Mouse (Mus musculus) layer of hippocampus, adult 11-12 months (tissue): ENCODE measurements at regions not wholly inside any gene's neighbourhood (a gene's known extent, or its start where the extent isn't known, plus 50 kb on each side); places are given as distances from the start of the nearest gene placed in this dataset.
"Not testable (repeated sequence)": the region's sequence is repeated elsewhere in the genome, so short reads cannot be mapped to it uniquely, and the experiment has no call there.

Source experiments
- DNase-seq: peaks from one replicate; pipeline ENCODE4 v3.0.0; 2022; ENCODE audit warnings: low spot score

DNA sequence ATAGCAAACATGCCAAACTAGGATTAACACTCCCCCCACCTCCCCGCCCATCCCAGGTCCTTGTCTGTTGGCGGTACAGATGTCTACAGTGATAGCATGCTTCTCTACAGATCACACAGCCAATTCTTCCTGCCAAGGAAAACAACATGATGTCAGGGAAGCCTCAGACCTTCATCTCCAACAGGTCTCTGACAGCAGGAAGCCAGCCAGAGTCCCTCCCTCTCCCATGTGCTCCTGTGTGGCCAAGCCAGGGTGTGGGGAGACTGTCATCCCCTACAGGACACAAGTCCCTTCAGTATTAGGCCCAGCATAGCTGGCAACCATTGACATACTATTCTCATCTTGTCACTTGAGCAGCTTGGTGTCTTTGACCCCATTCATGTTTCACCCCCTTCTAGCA, 568.8 kb upstream of the Arid1b start:
- DNase-seq: no peak

GRCm38 (mm10) chr17:4429036-4429435, 565.1 kb upstream of the Arid1b start:
- DNase-seq: no peak

GRCm38 (mm10) chr17:4445606-4446005, 548.5 kb upstream of the Arid1b start:
- no peak for DNase-seq

DNA sequence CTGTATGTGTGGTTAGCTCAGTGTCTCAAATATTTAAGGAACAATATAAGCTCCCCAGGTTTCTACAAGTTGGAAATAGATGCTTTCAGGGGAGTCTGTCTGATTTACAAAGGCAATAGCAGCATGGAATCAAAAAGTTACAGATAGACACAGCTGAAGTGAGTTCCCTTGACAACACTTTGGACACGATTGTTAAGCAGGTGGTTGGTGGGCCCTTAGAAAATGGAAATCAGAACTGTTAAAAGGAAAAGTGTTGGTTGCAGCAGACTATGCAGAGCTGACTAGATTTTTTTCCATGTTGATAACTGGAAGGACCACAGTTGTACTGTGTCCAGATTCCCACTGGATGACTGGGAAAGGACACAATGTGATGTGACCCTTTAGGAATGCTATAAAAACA, 536.6 kb upstream of the Arid1b start:
- peak; percentile 44 for DNase-seq

DNA sequence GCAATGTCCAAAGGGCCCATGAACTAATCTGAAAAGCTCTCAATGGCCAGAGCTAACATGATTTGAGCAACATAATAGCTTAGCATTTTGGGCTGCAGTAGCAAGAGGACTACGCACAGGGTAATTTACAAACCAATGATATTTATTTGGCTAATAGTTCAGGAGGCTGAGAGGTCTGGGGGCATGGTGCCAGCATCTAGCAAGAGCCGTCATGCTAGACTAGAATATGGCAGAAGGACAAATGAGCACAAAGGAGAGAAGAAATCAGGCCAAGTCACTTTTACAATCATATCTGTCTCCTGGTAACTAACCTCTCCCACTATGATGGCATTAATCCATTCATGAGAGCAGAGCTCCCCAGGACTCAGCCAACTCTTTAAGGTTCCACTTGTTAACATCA, 532.6 kb upstream of the Arid1b start:
- no peak for DNase-seq

- no peak for DNase-seq
These were observed 529.7 kb upstream of the Arid1b start for GRCm38 (mm10) chr17:4464286-4464880.

- DNase-seq: no peak
These were observed 528.4 kb upstream of the Arid1b start for GRCm38 (mm10) chr17:4465741-4466140.

DNA sequence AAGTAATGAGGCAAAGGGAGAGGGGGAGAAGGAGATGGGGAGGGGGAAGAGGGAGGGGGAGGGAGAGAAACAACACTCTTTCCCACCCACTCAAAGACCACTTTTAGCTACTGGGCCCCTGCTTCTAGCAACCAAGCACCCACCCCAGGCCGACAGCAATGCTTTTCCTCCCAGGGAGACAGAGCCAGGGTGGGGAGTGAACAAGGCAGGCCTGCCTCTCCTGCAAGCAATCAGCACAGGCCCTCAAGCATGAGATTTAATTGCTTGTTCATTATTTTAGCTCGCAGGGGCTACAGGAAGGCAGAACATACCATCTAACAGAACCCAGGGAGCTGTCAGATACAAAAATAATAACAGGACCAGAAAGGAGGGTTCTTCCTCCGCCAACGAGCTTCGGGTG, 521.7 kb upstream of the Arid1b start:
- no peak for DNase-seq

DNA sequence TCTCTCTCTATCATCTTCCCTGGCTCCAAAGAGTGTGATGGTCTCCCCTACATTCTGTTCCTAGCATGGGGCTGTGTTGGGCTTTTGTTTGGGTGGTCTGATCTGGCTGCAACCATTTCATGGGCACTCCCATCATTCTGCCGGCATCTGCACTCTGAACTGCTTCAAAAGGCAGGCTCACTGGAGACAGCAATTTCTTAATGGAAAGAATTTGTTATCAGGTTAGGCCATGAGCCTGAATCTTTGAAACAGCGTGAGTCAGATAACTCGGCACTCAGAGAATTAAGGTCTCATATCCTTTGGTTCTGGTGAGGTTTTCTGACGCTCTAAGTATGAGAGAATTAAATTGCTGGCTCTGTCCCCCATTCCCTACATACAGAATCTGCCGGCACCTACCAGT, 519.8 kb upstream of the Arid1b start:
- no peak for DNase-seq

- DNase-seq: no peak
These were observed 518.5 kb upstream of the Arid1b start for GRCm38 (mm10) chr17:4475665-4476064.

- DNase-seq: no peak
These were observed 499.7 kb upstream of the Arid1b start for GRCm38 (mm10) chr17:4494392-4494791.

GRCm38 (mm10) chr17:4500504-4500903, 493.6 kb upstream of the Arid1b start:
- no peak for DNase-seq

DNA sequence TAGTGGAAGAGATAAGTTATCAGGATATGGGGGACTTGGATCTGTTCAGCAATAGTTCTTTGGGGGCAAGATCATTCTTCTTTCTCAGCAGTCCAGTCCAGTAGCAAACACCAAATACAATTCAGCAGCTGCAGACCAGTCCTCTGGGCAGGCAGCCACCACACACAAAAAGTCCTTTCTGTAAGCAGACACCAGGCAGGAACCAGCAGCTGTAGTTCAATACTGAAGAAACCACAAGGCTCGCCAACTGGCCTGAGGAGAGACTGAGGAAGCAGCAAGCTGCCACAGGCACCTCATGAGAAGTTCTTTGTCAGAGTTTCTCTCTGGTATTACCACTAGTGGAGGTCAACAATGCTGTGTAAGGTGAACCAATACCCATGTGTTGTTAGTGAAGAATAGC, 493.1 kb upstream of the Arid1b start:
- no peak for DNase-seq

GRCm38 (mm10) chr17:4504951-4505350, 489.2 kb upstream of the Arid1b start:
- no peak for DNase-seq

DNA sequence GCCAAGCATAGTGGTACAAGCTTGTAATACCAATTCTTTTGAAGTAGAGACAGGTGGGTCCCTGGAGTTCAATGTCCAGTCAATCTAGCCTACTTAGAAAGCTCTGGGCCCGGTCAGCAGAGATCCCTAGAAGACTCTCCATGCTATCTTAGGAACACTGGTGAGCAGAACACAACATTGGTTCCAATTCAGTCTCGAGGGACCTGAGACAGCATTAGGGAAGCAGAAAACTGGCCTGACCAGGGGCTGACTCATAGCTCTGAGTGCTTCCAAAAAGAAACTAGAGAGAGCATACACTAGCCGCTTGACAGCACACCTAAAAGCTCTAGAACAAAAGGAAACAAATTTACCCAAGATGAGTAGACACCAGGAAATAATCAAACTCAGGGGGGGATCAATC, 484.6 kb upstream of the Arid1b start:
- no peak for DNase-seq

GRCm38 (mm10) chr17:4516141-4516540, 478.0 kb upstream of the Arid1b start:
- DNase-seq: peak; percentile 66

DNA sequence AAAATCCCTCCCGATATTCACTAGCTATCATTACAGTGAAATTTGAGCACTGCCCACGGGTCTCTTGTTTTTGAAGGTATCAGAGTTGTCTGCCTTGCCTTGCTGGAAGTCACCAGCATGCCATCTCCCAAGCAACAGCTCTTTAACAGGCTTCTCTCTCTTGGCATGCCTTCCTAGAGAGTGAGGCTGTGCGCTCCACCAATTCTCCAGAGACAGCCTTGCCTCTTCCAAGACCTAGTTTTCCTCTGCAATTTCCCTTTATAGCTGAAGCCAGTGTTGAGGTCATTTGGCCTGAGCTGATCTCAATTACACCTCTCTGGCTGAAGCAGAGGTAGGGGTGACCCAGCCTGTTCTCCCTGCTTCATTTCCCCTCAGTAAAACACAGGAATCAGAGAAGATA, 477.3 kb upstream of the Arid1b start:
- peak; percentile 33 for DNase-seq

GRCm38 (mm10) chr17:4521031-4521430, 473.1 kb upstream of the Arid1b start:
- no peak for DNase-seq

- no peak for DNase-seq
These were observed 467.7 kb upstream of the Arid1b start for GRCm38 (mm10) chr17:4526466-4526865.

DNA sequence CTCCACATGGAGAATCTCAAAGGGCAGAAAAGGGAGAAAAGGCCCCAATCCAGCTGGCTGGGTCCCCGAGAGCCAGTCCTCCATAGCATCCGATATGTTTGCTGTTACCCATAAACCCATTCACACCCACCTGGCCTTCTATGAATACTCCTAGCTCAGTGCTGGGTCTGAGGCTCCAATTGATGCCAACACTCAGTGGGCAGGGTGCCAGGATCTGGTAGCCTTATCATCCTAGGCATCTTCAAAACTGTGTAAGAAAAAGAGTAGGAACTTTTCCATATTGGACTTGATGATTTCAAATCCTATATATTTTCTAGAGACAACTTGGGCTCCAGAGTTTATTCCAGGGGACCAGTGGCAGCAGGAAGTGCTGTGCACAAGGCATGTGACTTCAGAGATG, 462.0 kb upstream of the Arid1b start:
- no peak for DNase-seq

- DNase-seq: no peak
These were observed 453.7 kb upstream of the Arid1b start for GRCm38 (mm10) chr17:4540435-4540834.

GRCm38 (mm10) chr17:4541020-4541743, 452.9 kb upstream of the Arid1b start:
- peak; percentile 18 for DNase-seq

DNA sequence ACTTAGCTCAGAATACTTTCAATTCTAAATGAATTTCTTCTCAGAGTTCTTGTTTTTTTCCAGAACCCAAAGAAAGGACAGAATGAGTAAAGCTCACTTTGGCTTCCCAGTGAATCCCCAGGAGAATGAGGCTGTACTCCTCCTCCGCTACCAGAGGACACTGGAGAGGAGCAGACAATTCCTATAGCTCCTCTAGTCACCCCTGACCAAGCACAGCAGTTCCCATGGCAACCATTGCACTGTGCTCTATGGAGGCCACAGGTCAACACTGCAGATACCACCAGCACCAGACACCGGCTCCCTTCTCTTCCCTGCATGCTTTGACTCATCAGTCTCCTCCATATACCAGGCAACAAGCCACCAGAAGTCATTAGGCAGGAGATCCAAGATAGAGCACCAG, 447.6 kb upstream of the Arid1b start:
- DNase-seq: no peak

DNA sequence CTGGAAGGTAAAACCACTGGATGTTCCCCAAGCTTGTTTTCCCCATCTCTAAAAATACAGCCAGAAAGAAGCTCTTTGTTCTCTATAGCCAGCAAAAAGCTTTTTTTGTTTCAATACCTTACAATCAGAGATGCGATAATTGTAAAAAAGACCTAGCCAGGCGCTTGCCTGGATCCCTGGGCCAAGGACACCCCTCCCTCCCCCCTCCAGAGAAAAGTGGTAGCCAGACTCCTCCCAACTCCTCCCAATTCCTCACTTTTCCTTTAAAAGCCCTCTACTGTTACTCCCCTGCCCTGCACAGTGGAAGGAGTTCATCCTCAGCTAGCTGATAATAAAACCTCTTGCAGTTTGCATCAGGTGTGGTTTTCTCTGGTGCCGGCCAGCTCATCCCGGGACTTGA, 441.1 kb upstream of the Arid1b start:
- not testable (repeated sequence) for DNase-seq
